Mouse (Mus musculus) spleen, postnatal 4 days (tissue): Measurements from ENCODE around the gene Fcgrt.

Experiments
- DNase-seq, 2 experiments: peaks; one replicate each; pipeline ENCODE4 v3.0.0; 2022; ENCODE audit warnings: low spot score in 2 of 2

Fcgrt gene

GRCm38 (mm10) chr7:45083300-45083890, 20.3 kb downstream of the Fcgrt start:
- DNase-seq = no peak

DNA sequence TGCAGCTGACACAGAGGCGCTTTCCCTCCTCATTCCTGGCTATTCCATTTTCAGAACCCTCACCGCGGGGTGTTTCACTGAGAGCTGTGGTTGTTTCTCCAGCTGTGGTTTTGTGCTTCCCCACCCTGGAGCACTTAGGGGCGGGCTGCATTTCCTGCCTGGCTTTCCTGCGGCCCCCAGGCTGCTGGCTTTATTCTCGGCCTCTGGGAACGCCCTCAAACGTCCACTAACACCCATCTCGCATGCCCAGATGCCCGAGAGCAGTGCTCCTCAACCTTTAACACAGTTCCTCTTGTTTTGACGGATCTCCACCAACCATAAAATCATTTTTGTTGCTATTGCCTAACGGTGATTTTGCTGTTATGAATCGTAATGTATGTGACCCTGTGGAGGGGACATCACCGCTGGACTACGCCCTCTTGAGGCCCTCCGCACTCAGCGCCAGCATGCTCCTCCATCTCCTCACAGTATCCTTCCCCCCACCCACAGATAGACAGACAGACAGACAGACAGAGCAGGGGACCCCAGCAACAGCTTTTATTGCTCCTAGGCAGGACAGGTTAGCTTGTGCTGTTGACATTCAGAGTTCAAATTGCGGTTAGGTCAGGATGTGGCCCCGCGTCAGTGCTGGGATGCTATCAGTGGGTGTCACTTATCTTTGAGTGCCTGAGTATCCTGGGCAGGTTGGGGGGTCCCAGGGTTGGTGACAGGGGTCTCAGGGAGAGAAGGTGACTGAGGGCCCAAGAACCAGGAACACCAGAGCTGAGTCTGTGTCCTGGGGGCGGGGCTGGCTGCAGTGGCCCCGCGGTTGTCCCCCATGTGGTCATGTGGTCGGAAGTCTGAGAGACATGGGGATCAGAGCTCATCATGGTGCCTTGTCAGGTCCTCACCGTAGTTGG, 21.0 kb downstream of the Fcgrt start:
- DNase-seq = peak; percentile 60 to 77

DNA sequence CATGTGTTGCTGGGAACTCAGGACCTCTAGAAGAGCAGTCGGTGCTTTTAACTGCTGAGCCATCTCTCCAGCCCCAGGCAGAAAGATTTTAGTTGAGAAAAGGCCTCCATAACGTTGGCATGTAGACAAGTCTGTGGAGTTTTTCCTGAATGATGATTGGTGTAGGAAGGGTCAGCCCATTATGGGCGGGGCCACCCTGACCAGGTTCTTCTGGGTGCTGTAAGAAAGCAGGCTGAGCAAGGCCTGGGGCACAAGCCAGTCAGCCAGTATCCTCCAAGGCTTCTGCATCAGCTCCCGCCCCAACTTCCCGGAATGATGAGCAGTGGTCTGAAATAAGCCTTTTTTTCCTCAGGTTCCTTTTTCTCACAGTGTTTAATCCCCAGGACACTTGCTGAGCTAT, 22.6 kb downstream of the Fcgrt start:
- DNase-seq = no peak

DNA sequence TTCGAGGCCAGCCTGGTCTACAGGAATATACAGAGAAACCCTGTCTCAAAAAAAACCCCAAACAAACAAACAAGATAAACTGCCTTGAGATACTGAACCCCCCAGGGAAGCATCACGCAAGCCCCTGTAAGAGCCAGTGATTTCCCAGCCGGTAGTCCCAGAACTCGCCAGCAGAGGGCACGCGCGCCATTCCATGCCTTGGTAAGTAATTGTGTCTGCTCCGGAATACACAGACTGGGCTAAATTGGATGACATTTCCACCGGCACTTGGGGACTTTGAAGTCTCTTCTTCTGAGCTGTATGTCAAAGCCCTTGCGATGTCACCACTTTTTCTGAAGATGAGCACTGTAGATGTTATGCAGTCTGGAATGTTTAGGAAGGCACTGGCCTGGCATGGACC, 23.8 kb downstream of the Fcgrt start:
- peak; percentile 88 to 96 for DNase-seq

DNA sequence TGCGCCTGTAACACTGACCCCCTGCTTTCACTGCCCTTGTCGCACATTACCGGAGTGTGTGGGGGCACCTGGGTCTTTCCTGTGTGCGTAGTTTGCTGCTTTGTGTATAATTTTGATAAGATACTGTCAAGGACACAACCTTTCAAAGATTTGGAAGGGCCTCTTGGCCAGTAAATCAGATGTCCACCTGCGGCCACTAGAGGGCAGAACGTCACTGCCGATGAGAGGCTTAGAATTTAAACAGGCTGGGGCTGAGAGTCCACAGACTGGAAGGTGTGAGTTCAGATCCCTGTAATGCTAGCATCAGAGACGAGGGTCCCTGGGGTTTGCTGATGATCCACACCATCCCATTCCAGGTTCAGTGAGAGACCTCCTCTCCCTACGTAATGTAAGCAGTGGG, 25.1 kb downstream of the Fcgrt start:
- DNase-seq = peak; percentile 77 to 90

DNA sequence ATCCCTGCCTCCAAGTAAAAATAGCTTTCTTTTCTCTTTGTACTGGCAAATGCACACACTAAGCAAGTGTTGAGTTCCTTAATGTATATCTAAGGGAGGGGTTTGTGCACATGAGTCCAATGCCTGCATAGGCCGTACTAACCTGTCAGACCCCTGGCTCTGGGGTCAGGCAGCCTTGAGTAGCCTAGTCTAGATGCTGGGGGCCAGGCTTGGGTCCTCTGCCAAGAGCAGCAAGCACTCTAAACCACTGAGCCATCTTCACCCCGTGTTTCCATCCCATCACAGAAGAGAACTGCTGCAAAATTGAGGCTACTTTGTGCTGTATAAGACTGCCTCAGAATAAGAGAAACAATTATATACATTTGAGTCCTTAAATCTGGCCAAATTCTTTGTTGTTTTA, 25.8 kb downstream of the Fcgrt start:
- DNase-seq = no peak

DNA sequence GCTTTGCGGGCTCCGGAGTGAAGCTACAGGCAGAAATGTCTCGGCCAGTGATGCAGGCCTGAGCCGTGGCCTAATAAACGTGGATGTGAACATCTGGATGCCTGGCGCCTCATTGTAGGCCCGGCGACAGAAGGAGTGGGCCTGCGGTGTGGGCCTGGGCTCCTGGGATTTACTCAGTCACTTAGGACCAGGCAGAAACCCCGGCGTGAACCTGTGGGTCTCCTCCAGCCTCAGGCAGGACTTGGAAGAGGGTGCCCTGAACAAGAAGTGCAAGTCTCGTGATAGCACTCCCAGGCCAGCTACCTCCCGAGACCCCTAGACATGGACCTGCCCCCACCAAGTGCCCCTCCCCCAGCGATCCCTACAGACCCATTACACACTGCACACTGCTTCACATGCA, 26.3 kb downstream of the Fcgrt start:
- no peak for DNase-seq

- DNase-seq = no peak
These were observed 27.1 kb downstream of the Fcgrt start for GRCm38 (mm10) chr7:45076501-45076900.

- DNase-seq = no peak
These were observed 28.2 kb downstream of the Fcgrt start for GRCm38 (mm10) chr7:45075405-45075804.

DNA sequence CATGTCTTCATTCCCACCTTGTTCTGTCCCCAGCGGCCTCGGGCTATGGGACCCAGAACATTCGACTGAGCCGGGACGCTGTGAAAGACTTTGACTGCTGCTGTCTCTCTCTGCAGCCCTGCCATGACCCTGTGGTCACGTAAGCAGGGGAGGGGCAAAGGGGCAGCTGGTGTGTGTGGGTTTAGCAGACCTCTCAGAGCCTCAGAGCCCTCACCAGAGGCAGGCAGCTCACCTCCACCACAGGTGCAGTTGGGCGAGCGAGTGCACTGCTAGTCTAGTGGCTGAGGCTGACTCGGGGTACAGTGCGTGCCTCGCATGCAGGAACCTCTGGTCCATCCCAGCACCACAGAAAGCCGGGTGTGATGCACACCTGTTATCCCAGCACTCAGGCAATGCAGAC, 29.7 kb downstream of the Fcgrt start:
- DNase-seq = no peak

DNA sequence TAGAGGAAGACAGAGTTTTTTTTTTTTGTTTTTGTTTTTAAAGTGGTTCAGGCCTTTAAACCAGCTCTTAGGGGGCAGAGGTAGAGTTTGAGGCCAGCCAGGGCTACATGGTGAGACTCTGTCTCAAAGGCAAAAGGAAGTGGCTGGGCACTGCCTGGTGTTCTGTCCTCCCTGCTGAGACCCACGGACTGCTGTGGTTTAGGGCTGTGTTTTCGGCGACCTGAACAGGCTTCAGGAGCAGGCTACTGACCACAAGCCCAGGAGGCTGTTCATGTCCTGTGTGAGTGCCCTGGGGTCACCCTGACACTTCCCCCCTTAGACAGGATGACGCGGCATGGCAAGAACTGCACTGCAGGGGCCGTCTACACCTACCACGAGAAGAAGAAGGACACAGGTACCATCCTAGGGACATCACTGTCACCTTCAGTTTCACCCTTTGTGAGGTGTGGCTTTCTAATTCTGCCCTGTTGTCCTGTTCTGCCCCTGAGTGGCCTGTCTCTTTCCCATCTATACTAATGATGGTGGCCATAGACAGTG, 30.4 kb downstream of the Fcgrt start:
- DNase-seq = no peak

- DNase-seq = no peak
These were observed 31.4 kb downstream of the Fcgrt start for GRCm38 (mm10) chr7:45072230-45072629.

DNA sequence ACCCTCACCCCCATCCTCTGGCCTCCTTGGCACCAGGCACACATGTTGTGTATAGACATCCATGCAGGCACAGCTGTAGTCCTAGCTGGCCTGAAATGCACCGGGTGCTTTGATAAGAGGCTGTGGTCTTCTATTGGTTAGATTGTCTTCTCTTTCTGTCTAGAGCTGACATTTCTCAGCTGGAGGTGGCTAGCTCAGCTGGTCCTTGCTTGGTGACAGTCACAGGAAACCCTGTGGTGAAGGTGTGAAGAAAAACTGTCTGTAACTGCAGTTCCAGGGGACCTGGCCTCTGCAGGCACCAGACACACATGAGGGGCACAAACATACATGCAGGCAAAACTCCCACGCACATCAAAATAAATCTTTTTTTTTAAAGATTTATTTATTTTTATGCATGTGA, 34.0 kb downstream of the Fcgrt start:
- DNase-seq = no peak

GRCm38 (mm10) chr7:45068000-45068318, 35.7 kb downstream of the Fcgrt start:
- peak; percentile 50 to 79 for DNase-seq

DNA sequence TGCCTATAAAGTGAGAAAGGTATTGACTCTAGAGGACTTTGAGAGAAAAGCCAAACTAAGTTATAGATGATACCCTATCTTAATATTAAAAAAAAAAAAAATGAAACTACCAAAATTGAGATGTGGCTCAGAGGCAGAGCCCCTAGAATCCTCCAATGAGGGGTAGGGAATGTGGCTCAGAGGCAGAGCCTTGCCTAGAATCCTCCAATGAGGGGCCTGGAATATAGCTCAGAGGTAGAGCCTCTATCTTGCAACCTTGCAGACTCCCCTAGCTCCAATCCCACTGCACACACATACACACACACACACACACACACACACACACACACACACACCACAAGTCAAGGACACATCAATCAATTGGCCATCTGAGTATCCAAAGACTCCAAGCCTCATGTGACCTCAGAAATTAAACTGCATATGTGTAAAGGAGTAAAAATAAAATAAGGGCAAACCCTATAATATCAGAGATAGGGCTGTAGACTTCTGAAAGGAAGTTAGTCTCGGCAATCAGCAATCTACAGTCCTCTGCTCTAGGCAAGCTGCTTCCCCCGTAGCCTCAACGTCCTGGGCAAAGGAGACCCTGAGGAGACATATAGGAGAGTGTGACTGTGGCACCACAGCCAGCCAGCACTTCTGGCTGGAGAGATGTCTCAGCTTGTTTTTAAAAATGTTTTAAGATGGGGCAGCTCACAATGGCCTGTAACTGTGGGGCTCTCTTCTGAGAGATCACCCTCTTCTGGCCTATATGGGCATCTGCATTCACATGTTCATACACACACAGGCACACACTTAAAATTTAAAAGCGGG, 36.3 kb downstream of the Fcgrt start:
- DNase-seq = no peak

GRCm38 (mm10) chr7:45062239-45062835, 41.3 kb downstream of the Fcgrt start, which contains the start of the genes Nosip and Prrg2:
Gene Nosip, plus strand, starts transcription at chr7:45062429.
Gene Prrg2, minus strand, starts transcription at chr7:45062677.
- peak; percentile 96 to 97 for DNase-seq

GRCm38 (mm10) chr7:45061532-45062075, 42.0 kb downstream of the Fcgrt start:
- no peak for DNase-seq

- peak in 1 of 2 experiments; percentile 56 for DNase-seq
These were observed 43.0 kb downstream of the Fcgrt start for GRCm38 (mm10) chr7:45060632-45061122.

- peak in 1 of 2 experiments; percentile 58 for DNase-seq
These were observed 44.8 kb downstream of the Fcgrt start for GRCm38 (mm10) chr7:45058607-45059571.

DNA sequence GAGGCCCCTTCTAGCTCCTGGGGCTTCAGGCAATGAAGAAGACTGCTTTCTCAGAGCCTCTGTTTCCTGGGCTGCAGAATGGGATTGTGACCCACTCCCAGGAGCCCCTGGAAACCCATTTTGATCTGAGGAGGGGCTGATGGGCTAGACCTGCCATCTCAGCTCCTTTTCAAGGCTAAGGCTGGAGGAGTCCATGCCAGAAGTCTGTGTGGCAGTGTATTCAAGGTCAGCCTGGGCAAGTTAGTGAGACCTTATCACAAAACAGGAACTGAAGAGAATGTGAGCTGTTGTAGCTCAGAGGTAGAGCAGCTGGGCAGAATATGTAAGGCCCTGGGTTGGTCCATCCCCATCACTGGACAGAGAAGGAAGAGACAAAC, 46.7 kb downstream of the Fcgrt start:
- DNase-seq = no peak
